In the genomic region with DNA sequence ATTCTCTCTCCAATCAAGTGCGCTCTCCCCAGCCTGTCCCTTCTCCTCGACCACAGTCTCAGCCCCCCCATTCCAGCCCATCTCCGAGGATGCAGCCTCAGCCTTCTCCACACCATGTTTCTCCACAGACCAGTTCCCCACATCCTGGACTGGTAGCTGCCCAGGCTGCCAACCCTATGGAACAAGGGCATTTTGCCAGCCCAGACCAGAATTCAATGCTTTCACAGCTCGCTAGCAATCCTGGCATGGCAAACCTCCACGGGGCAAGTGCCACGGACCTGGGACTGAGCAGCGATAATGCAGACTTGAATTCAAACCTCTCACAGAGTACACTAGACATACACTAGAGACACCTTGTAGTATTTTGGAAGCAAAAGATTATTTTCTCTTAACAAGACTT, we compare ENCODE assay signal across 20 mouse cellular contexts. TPM values are rescaled to one million over a fixed set of nuclear protein-coding genes. Genes with fewer than 3 reads are reported as not detected.
A peak's percentile ranks its signal among the peaks of the same experiment; 100 is the strongest.
DNase-seq lines count a peak whose midpoint lies in the region; ATAC-seq and TF ChIP-seq lines count a peak whose summit lies in the region.
"Had no signal": no experiment of that assay in that cellular context is flagged by ENCODE, and none has a peak within 500 bp of the region (broad histone marks: within the 10 kb centered on the region; RNA-seq: fewer than 3 reads in every experiment).

No protein-coding gene starts in this region.

- ATAC-seq in kidney, embryonic 15.5 days (replicated peaks; ENCODE audit: low FRiP score): no peak
- ATAC-seq in erythroid progenitor cell, adult 5-6 weeks (replicated peaks; ENCODE audit: low FRiP score, poor library complexity, severe bottlenecking): no peak
- ATAC-seq: liver, embryonic 12.5 days had no signal

- H3K9me3 ChIP-seq in kidney, embryonic 15.5 days (replicated peaks): no peaks in the 10 kb centered on the region
- H3K9me3 ChIP-seq: embryonic facial prominence, embryonic 13.5 days; forebrain, embryonic 10.5 days; limb, embryonic 10.5 days; liver, embryonic 12.5 days; lung, embryonic 15.5 days; stomach, embryonic 15.5 days had no signal

- DNase-seq in adrenal gland, postnatal 14 days: peak; percentile 16
- no peak for DNase-seq in adrenal gland, postnatal 25 days
- peak; percentile 10 for DNase-seq in kidney, adult 2 months
- DNase-seq in testis, postnatal 10 days (ENCODE audit: low spot score): peak; percentile 41
- DNase-seq in testis, postnatal 14 days (ENCODE audit: low spot score): no peak
- no peak for DNase-seq in left cerebral cortex, adult 9 months (ENCODE audit: low spot score in 2 of 2)
- DNase-seq: spleen, adult 18-20 months; thymus, postnatal 36 days had no signal

- no peak for TF ChIP-seq POLR2A in kidney, adult 2 months (IDR thresholded peaks at IDR 0.05; ENCODE audit: low read depth, low read length)

- no peak overlapping the region for H3K27ac ChIP-seq in kidney, adult 2 months (ENCODE audit: insufficient read depth, low read depth, low read length)
- H3K27ac ChIP-seq in kidney, embryonic 15.5 days: no peak overlapping the region
- H3K27ac ChIP-seq: embryonic facial prominence, embryonic 13.5 days; forebrain, embryonic 10.5 days; limb, embryonic 10.5 days; liver, embryonic 12.5 days; lung, embryonic 15.5 days; stomach, embryonic 15.5 days had no signal

- no peak overlapping the region for H3K4me3 ChIP-seq in kidney, adult 2 months (ENCODE audit: insufficient read depth, low read depth, low read length)
- no peak overlapping the region for H3K4me3 ChIP-seq in kidney, embryonic 15.5 days (replicated peaks)
- H3K4me3 ChIP-seq: embryonic facial prominence, embryonic 13.5 days; forebrain, embryonic 10.5 days; limb, embryonic 10.5 days; liver, embryonic 12.5 days; lung, embryonic 15.5 days; megakaryocyte, embryonic 14.5 days; stomach, embryonic 15.5 days had no signal

- peaks cover 3% of the 10 kb centered on the region for H3K36me3 ChIP-seq in kidney, adult 2 months (ENCODE audit: control insufficient read depth, insufficient read depth, low read length)
- H3K36me3 ChIP-seq in kidney, embryonic 15.5 days: peaks cover 69% of the 10 kb centered on the region

- no peak for TF ChIP-seq CTCF in kidney, adult 2 months (conservative IDR thresholded peaks at IDR 0.05; ENCODE audit: insufficient read depth, insufficient read length, low read depth, low read length)

- H3K27me3 ChIP-seq in kidney, adult 2 months (replicated peaks; ENCODE audit: control insufficient read depth, insufficient read depth, low read length): no peaks in the 10 kb centered on the region
- no peaks in the 10 kb centered on the region for H3K27me3 ChIP-seq in kidney, embryonic 15.5 days
- H3K27me3 ChIP-seq: CH12.LX; embryonic facial prominence, embryonic 13.5 days; liver, embryonic 12.5 days; lung, embryonic 15.5 days; stomach, embryonic 15.5 days had no signal

- no peaks in the 10 kb centered on the region for H3K4me1 ChIP-seq in kidney, adult 2 months (ENCODE audit: control insufficient read depth, insufficient read depth, low read length)
- H3K4me1 ChIP-seq in kidney, embryonic 15.5 days: no peaks in the 10 kb centered on the region
- H3K4me1 ChIP-seq: embryonic facial prominence, embryonic 13.5 days; forebrain, embryonic 10.5 days; limb, embryonic 10.5 days; liver, embryonic 12.5 days; lung, embryonic 15.5 days; megakaryocyte, embryonic 14.5 days; stomach, embryonic 15.5 days had no signal

- no peak overlapping the region for H3K9ac ChIP-seq in kidney, embryonic 15.5 days
- H3K9ac ChIP-seq: embryonic facial prominence, embryonic 13.5 days; liver, embryonic 12.5 days; lung, embryonic 15.5 days; stomach, embryonic 15.5 days had no signal

- WGBS in kidney, adult 2 months: 70% methylated on average over 7 of the region's 7 CpGs
- 90% methylated on average over 7 of the region's 7 CpGs for WGBS in kidney, embryonic 15.5 days

- H3K4me2 ChIP-seq in kidney, embryonic 15.5 days: no peak overlapping the region
- H3K4me2 ChIP-seq: embryonic facial prominence, embryonic 13.5 days; liver, embryonic 12.5 days; lung, embryonic 15.5 days; stomach, embryonic 15.5 days had no signal

RNA-seq across cellular contexts. Expression of a gene that starts 13.1 kb away (rescaled TPM):
- total RNA-seq in adrenal gland, postnatal 14 days (2021): 18.1 and 20.8 TPM in 2 replicates
- total RNA-seq in adrenal gland, postnatal 25 days (2021): 20.6 and 22.8 TPM in 2 replicates
- 14.2 and 14.7 TPM in 2 replicates for polyA plus RNA-seq in kidney, adult 2 months (2012; rRNA removed)
- 23.1 and 26.3 TPM in 2 replicates for polyA plus RNA-seq in kidney, embryonic 15.5 days (2015; fragmentation: Nextera tagmentation; extraction: Ambion mirVana)
- total RNA-seq in erythroid progenitor cell, adult 5-6 weeks (2015; ENCODE audit: low replicate concordance): 6.1 and 10.9 TPM in 2 replicates
- total RNA-seq in erythroid progenitor cell, adult 5-6 weeks (2017; ENCODE audit: low replicate concordance): 10.4 and 30.9 TPM in 2 replicates

RNA-seq across cellular contexts. Expression of a gene that starts 46.5 kb away (rescaled TPM):
- total RNA-seq in adrenal gland, postnatal 14 days (2021): 5.2 TPM in 2 replicates
- 2.7 and 3.1 TPM in 2 replicates for total RNA-seq in adrenal gland, postnatal 25 days (2021)
- polyA plus RNA-seq in kidney, adult 2 months (2012; rRNA removed): 9.0 and 12.5 TPM in 2 replicates
- 5.0 and 5.2 TPM in 2 replicates for polyA plus RNA-seq in kidney, embryonic 15.5 days (2015; fragmentation: Nextera tagmentation; extraction: Ambion mirVana)
- not detected in 2 replicates for total RNA-seq in erythroid progenitor cell, adult 5-6 weeks (2015; ENCODE audit: low replicate concordance)
- total RNA-seq in erythroid progenitor cell, adult 5-6 weeks (2017; ENCODE audit: low replicate concordance): not detected in 2 replicates
- total RNA-seq: common myeloid progenitor, adult 5-6 weeks; neutrophil, adult 5-6 weeks had no signal

Comparison
In these comparisons a context has a peak if more than half of its experiments do, and no peak if none do; other contexts are left out.
1. DNase-seq: peak in adrenal gland, postnatal 14 days (single experiment), kidney, adult 2 months (single experiment) and testis, postnatal 10 days (single experiment); none in adrenal gland, postnatal 25 days (single experiment), testis, postnatal 14 days (single experiment) and left cerebral cortex, adult 9 months (0 of 2).